Mouse (Mus musculus) liver, adult 2 months (tissue): ENCODE results near the gene Faah.

Source experiments
- CTCF ChIP-seq: fragments of 200-500 bp; IDR thresholded peaks from 2 replicates; pipeline ENCODE4 v1.5.1; 2011; ENCODE audit warnings: low read depth, low read length, control low read depth
- POLR2A ChIP-seq: fragments of 200-500 bp; IDR thresholded peaks from 2 replicates; pipeline ENCODE4 v1.6.1; 2011; ENCODE audit warnings: low read length, control low read depth; ENCODE audit not compliant: insufficient read depth; ENCODE audit errors: extremely low read depth

GRCm38 (mm10) chr4:115953559-115953958 lies 64.2 kb downstream of the Faah start:
- TF ChIP-seq CTCF (no peak), POLR2A (no peak)
